Mouse (Mus musculus): ENCODE data around the gene Sox12. TPM values are rescaled to one million over a fixed set of nuclear protein-coding genes. Genes with fewer than 3 reads are reported as not detected.

Sox12 gene
- polyA plus RNA-seq, 1 experiment from 2014 or later = 10.4 TPM

GRCm38 (mm10) chr2:152412526-152413157 lies 14.8 kb upstream of the Sox12 start:
- H3K4me3 ChIP-seq (ENCODE audit: low read depth, low read length) = peak overlapping the region; percentile 95
- H3K4me2 ChIP-seq (ENCODE audit: low read depth, low read length) = peak overlapping the region; percentile 93
- H3K27ac ChIP-seq (replicated peaks; ENCODE audit: low read depth, low read length) = peak overlapping the region; percentile 95
- DNase-seq (ENCODE audit: low spot score) (peak; percentile 57), ATAC-seq (ENCODE audit: low read depth) (no peak)
- 3% methylated on average over 15 of the region's 15 CpGs for WGBS
- peaks cover 30% of the 10 kb centered on the region for H3K4me1 ChIP-seq (ENCODE audit: control insufficient read depth, insufficient read depth, low read length)
- no peaks in the 10 kb centered on the region for H3K36me3 ChIP-seq (ENCODE audit: control insufficient read depth, insufficient read depth, low read length)
- H3K9me3 ChIP-seq (ENCODE audit: control insufficient read depth, low read length) = peaks cover 7% of the 10 kb centered on the region
- H3K9ac ChIP-seq (ENCODE audit: low read depth, low read length) = peak overlapping the region; percentile 97
- H3K27me3 ChIP-seq (replicated peaks; ENCODE audit: control insufficient read depth, insufficient read depth, low read length) = no peaks in the 10 kb centered on the region

- Histone ChIP-seq H3K27me3 (replicated peaks; ENCODE audit: control insufficient read depth, insufficient read depth, low read length) (no peaks in the 10 kb centered on the region), H3K36me3 (ENCODE audit: control insufficient read depth, insufficient read depth, low read length) (no peaks in the 10 kb centered on the region), H3K4me3 (ENCODE audit: low read depth, low read length) (peak overlapping the region; percentile 95), H3K4me1 (ENCODE audit: control insufficient read depth, insufficient read depth, low read length) (peaks cover 30% of the 10 kb centered on the region), H3K9ac (ENCODE audit: low read depth, low read length) (peak overlapping the region; percentile 97), H3K4me2 (ENCODE audit: low read depth, low read length) (peak overlapping the region; percentile 93), H3K9me3 (ENCODE audit: control insufficient read depth, low read length) (peaks cover 7% of the 10 kb centered on the region), H3K27ac (replicated peaks; ENCODE audit: low read depth, low read length) (peak overlapping the region; percentile 95)
- ATAC-seq (ENCODE audit: low read depth) = no peak
- DNase-seq (ENCODE audit: low spot score) = no peak
- 6% methylated on average over 7 of the region's 7 CpGs for WGBS
Observed at GRCm38 (mm10) chr2:152411471-152411870, 13.6 kb upstream of the Sox12 start.

DNA sequence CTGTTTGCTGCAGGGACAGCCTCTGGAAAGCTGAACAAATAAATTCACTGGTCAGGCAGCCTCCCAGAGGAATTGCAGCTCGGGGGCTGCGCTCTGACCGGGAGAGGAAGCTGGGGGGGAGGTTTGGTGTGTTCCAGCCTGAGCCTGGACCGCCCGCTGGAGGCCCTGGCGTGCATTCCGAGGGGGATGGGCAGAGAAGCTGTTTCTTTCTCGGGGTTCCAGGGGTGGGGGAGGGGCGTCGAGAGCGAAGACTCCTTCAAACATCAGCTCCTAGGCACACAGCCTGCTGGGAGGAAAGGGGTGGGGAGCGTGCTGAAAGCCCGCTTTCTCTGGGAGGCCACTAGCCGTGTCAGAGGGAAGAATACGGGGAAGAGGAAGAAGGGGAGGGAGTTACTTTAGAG lies 13.1 kb upstream of the Sox12 start:
- peak; percentile 75 for ATAC-seq (ENCODE audit: low read depth)
- peak; percentile 97 for DNase-seq (ENCODE audit: low spot score)
- Histone ChIP-seq H3K4me2 (ENCODE audit: low read depth, low read length) (peak overlapping the region; percentile 93), H3K27me3 (replicated peaks; ENCODE audit: control insufficient read depth, insufficient read depth, low read length) (no peaks in the 10 kb centered on the region), H3K9me3 (ENCODE audit: control insufficient read depth, low read length) (peaks cover 2% of the 10 kb centered on the region; the same call in 1 of the 2 replicates), H3K9ac (ENCODE audit: low read depth, low read length) (peak overlapping the region; percentile 97), H3K27ac (replicated peaks; ENCODE audit: low read depth, low read length) (peak overlapping the region; percentile 95), H3K4me1 (ENCODE audit: control insufficient read depth, insufficient read depth, low read length) (peaks cover 30% of the 10 kb centered on the region), H3K4me3 (ENCODE audit: low read depth, low read length) (peak overlapping the region; percentile 95), H3K36me3 (ENCODE audit: control insufficient read depth, insufficient read depth, low read length) (no peaks in the 10 kb centered on the region)
- 1% methylated on average over 13 of the region's 15 CpGs for WGBS

DNA sequence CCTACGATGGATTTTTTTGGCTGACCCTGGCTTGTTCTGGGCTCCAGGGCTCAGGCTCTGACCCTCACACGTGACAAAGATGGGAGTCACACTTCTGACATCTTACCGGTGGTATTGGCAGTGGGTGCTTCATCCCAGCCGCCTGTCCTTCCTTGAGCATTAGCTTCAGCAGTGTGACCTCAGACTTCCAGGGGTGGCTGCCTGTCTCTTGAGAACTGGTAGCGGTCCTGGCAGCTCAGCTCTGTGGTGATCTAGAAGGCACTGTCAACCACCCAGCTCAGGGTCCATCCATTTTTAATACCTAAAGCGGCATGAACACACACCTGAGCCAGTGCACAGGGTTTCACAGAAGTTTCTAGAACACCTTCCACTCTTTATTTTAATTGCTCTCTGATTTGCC lies 11.9 kb upstream of the Sox12 start:
- Histone ChIP-seq H3K9ac (ENCODE audit: low read depth, low read length) (no peak overlapping the region), H3K4me3 (ENCODE audit: low read depth, low read length) (no peak overlapping the region), H3K4me1 (ENCODE audit: control insufficient read depth, insufficient read depth, low read length) (peaks cover 31% of the 10 kb centered on the region; the same call in 1 of the 2 replicates), H3K9me3 (ENCODE audit: control insufficient read depth, low read length) (no peaks in the 10 kb centered on the region), H3K4me2 (ENCODE audit: low read depth, low read length) (no peak overlapping the region), H3K27ac (replicated peaks; ENCODE audit: low read depth, low read length) (peak overlapping the region; percentile 95), H3K36me3 (ENCODE audit: control insufficient read depth, insufficient read depth, low read length) (no peaks in the 10 kb centered on the region), H3K27me3 (replicated peaks; ENCODE audit: control insufficient read depth, insufficient read depth, low read length) (no peaks in the 10 kb centered on the region)
- ATAC-seq (ENCODE audit: low read depth) = no peak
- no peak for DNase-seq (ENCODE audit: low spot score)
- WGBS = 77% methylated on average over 6 of the region's 6 CpGs

DNA sequence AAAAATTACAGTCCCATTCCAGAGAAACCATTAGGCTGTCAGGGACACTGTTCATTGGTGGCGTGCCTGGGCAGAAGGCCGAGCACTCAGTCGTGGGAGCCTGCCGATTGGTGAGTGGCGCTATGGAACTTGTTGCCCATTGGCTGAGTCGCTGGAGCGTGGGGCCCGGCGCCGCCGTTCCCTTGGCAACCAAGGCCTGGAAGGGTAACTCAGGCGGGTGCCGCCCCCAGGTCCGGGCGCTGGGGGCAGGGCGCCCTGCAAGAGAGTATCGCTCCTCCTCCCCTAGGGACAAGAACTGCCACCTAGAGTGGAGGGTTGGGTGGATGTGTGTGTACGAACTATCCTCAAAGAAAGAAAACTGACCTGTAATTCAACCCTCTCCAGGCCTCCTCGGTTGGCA lies 8.3 kb upstream of the Sox12 start:
- Histone ChIP-seq H3K36me3 (ENCODE audit: control insufficient read depth, insufficient read depth, low read length) (no peaks in the 10 kb centered on the region), H3K4me3 (ENCODE audit: low read depth, low read length) (peak overlapping the region; percentile 40), H3K9ac (ENCODE audit: low read depth, low read length) (peak overlapping the region; percentile 21; the same call in 1 of the 2 replicates), H3K27me3 (replicated peaks; ENCODE audit: control insufficient read depth, insufficient read depth, low read length) (no peaks in the 10 kb centered on the region), H3K27ac (replicated peaks; ENCODE audit: low read depth, low read length) (peak overlapping the region; percentile 76), H3K4me1 (ENCODE audit: control insufficient read depth, insufficient read depth, low read length) (peaks cover 22% of the 10 kb centered on the region; the same call in 1 of the 2 replicates), H3K9me3 (ENCODE audit: control insufficient read depth, low read length) (no peaks in the 10 kb centered on the region), H3K4me2 (ENCODE audit: low read depth, low read length) (peak overlapping the region; percentile 53)
- 1% methylated on average over 19 of the region's 19 CpGs for WGBS
- ATAC-seq (ENCODE audit: low read depth) (peak; percentile 97), DNase-seq (ENCODE audit: low spot score) (peak; percentile 98)

DNA sequence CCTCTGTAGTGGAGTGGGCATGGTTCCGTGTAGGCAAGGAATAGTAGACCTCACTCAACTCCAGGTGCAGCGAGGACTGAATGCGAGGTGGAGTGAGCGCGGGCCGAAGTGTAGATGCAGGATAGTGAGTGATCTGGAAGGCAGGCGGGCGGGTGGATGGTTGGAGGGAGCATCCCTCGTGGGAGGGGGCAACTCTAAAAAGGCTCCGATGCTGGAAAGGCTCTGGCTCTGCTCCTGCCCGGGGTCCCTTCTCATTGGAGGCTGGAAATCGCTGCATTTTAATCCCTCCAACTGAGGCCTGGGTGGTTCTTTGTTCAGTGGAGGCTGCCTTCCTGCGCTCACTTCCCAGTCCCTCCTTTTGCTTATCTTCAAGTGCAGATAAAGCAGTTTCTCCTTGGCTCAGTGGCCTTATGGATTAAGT lies 1.3 kb upstream of the Sox12 start:
- peak overlapping the region; percentile 79 for H3K4me2 ChIP-seq (ENCODE audit: low read depth, low read length)
- H3K27ac ChIP-seq (replicated peaks; ENCODE audit: low read depth, low read length) = peak overlapping the region; percentile 100
- H3K4me1 ChIP-seq (ENCODE audit: control insufficient read depth, insufficient read depth, low read length) = peaks cover 15% of the 10 kb centered on the region; the same call in 1 of the 2 replicates
- peak; percentile 6 for ATAC-seq (ENCODE audit: low read depth)
- WGBS = 2% methylated on average over 11 of the region's 13 CpGs
- H3K4me3 ChIP-seq (ENCODE audit: low read depth, low read length) = peak overlapping the region; percentile 86
- peaks cover 12% of the 10 kb centered on the region; the same call in 1 of the 2 replicates for H3K36me3 ChIP-seq (ENCODE audit: control insufficient read depth, insufficient read depth, low read length)
- no peaks in the 10 kb centered on the region for H3K27me3 ChIP-seq (replicated peaks; ENCODE audit: control insufficient read depth, insufficient read depth, low read length)
- DNase-seq (ENCODE audit: low spot score) = peak; percentile 86
- H3K9me3 ChIP-seq (ENCODE audit: control insufficient read depth, low read length) = no peaks in the 10 kb centered on the region
- peak overlapping the region; percentile 63 for H3K9ac ChIP-seq (ENCODE audit: low read depth, low read length)

- peak; percentile 82 for ATAC-seq (ENCODE audit: low read depth)
- Histone ChIP-seq H3K4me1 (ENCODE audit: control insufficient read depth, insufficient read depth, low read length) (peaks cover 15% of the 10 kb centered on the region; the same call in 1 of the 2 replicates), H3K9ac (ENCODE audit: low read depth, low read length) (peak overlapping the region; percentile 92), H3K4me3 (ENCODE audit: low read depth, low read length) (peak overlapping the region; percentile 86), H3K9me3 (ENCODE audit: control insufficient read depth, low read length) (no peaks in the 10 kb centered on the region), H3K27me3 (replicated peaks; ENCODE audit: control insufficient read depth, insufficient read depth, low read length) (no peaks in the 10 kb centered on the region), H3K27ac (replicated peaks; ENCODE audit: low read depth, low read length) (peak overlapping the region; percentile 100), H3K4me2 (ENCODE audit: low read depth, low read length) (peak overlapping the region; percentile 79), H3K36me3 (ENCODE audit: control insufficient read depth, insufficient read depth, low read length) (peaks cover 16% of the 10 kb centered on the region; the same call in 1 of the 2 replicates)
- peak; percentile 98 for DNase-seq (ENCODE audit: low spot score)
- WGBS = under 1% methylated on average over 36 of the region's 38 CpGs
Observed at GRCm38 (mm10) chr2:152398691-152399090, 828 bp upstream of the Sox12 start.

GRCm38 (mm10) chr2:152397004-152397589 lies 766 bp downstream of the Sox12 start:
- H3K4me1 ChIP-seq (ENCODE audit: control insufficient read depth, insufficient read depth, low read length) = peaks cover 15% of the 10 kb centered on the region; the same call in 1 of the 2 replicates
- WGBS = 0% methylated on average over 13 of the region's 77 CpGs
- no peaks in the 10 kb centered on the region for H3K9me3 ChIP-seq (ENCODE audit: control insufficient read depth, low read length)
- peak overlapping the region; percentile 86 for H3K4me3 ChIP-seq (ENCODE audit: low read depth, low read length)
- H3K27me3 ChIP-seq (replicated peaks; ENCODE audit: control insufficient read depth, insufficient read depth, low read length) = no peaks in the 10 kb centered on the region
- DNase-seq (ENCODE audit: low spot score) (peak; percentile 91), ATAC-seq (ENCODE audit: low read depth) (peak; percentile 13; the same call in 1 of the 2 replicates)
- H3K9ac ChIP-seq (ENCODE audit: low read depth, low read length) = peak overlapping the region; percentile 92
- peak overlapping the region; percentile 79 for H3K4me2 ChIP-seq (ENCODE audit: low read depth, low read length)
- H3K27ac ChIP-seq (replicated peaks; ENCODE audit: low read depth, low read length) = peak overlapping the region; percentile 100
- H3K36me3 ChIP-seq (ENCODE audit: control insufficient read depth, insufficient read depth, low read length) = peaks cover 16% of the 10 kb centered on the region; the same call in 1 of the 2 replicates

Data from embryonic facial prominence, embryonic 14.5 days (tissue).